ENCODE assay signal across 21 mouse cellular contexts in genomic region chr15:77112378-77112777, GRCm38 (mm10).
"Had no signal": no experiment of that assay in that cellular context is flagged by ENCODE, and none has a peak within 500 bp of the region (broad histone marks: within the 10 kb centered on the region; RNA-seq: fewer than 3 reads in every experiment).

No protein-coding gene starts in this region.

- ATAC-seq: lung, postnatal 0 days; midbrain, embryonic 13.5 days; midbrain, embryonic 15.5 days had no signal

- H3K4me3 ChIP-seq: liver, embryonic 15.5 days; lung, embryonic 15.5 days; megakaryocyte, embryonic 14.5 days; midbrain, embryonic 13.5 days; midbrain, embryonic 15.5 days; neural tube, embryonic 13.5 days; neural tube, embryonic 15.5 days had no signal

- H3K4me2 ChIP-seq: liver, embryonic 15.5 days; lung, embryonic 15.5 days; midbrain, embryonic 11.5 days; midbrain, embryonic 13.5 days; midbrain, embryonic 15.5 days; neural tube, embryonic 13.5 days; neural tube, embryonic 15.5 days had no signal

- H3K9ac ChIP-seq: liver, embryonic 15.5 days; lung, embryonic 15.5 days; midbrain, embryonic 13.5 days; midbrain, embryonic 15.5 days; neural tube, embryonic 13.5 days; neural tube, embryonic 15.5 days had no signal

- H3K27me3 ChIP-seq: liver, embryonic 15.5 days; lung, embryonic 15.5 days; midbrain, embryonic 13.5 days; midbrain, embryonic 15.5 days; neural tube, embryonic 13.5 days; neural tube, embryonic 15.5 days had no signal

- H3K27ac ChIP-seq: liver, embryonic 15.5 days; lung, embryonic 15.5 days; macrophage; midbrain, embryonic 13.5 days; midbrain, embryonic 15.5 days; neural tube, embryonic 13.5 days; neural tube, embryonic 15.5 days had no signal

- H3K4me1 ChIP-seq: liver, embryonic 15.5 days; lung, embryonic 15.5 days; megakaryocyte, embryonic 14.5 days; midbrain, embryonic 13.5 days had no signal

- DNase-seq: lung, adult 2 months; lung, postnatal 14 days; lung, postnatal 36 days; retina, postnatal 1 day; right cerebral cortex, adult 18-20 months; right cerebral cortex, postnatal 25 days; right cerebral cortex, postnatal 4 days; spleen, adult 18-20 months; thymus, adult 18-20 months; thymus, postnatal 14 days; thymus, postnatal 36 days had no signal

- H3K9me3 ChIP-seq: liver, embryonic 15.5 days; lung, embryonic 15.5 days; megakaryocyte, embryonic 14.5 days; midbrain, embryonic 13.5 days; midbrain, embryonic 15.5 days; neural tube, embryonic 13.5 days; neural tube, embryonic 15.5 days had no signal
